Mouse (Mus musculus) myocyte (in vitro differentiated cells): Measurements from ENCODE around the gene Impdh2.

Experiments used
- CEBPB ChIP-seq: IDR thresholded peaks from 2 replicates; pipeline ENCODE4 v1.6.1; 2011; ENCODE audit warnings: mild to moderate bottlenecking, moderate library complexity; ENCODE audit not compliant: poor library complexity, insufficient read depth, severe bottlenecking
- E2F4 ChIP-seq: IDR thresholded peaks from one replicate; pipeline ENCODE4 v1.6.1; 2011; ENCODE audit warnings: mild to moderate bottlenecking, control low read depth, moderate library complexity; ENCODE audit not compliant: insufficient read depth
- MAX ChIP-seq: IDR thresholded peaks from one replicate; pipeline ENCODE4 v1.6.1; 2011; ENCODE audit warnings: low read depth, mild to moderate bottlenecking, control low read depth
- MYOD1 ChIP-seq, 3 experiments: IDR thresholded peaks; one replicate each; pipeline ENCODE4 v1.6.1; 2011; ENCODE audit warnings: control low read depth in 2 of 3, low read depth in 2 of 3, mild to moderate bottlenecking in 2 of 3, moderate library complexity in 1 of 3; ENCODE audit not compliant: insufficient read length in 2 of 3, control insufficient read depth in 1 of 3
- MYOG ChIP-seq, 3 experiments: IDR thresholded peaks; one replicate each; pipeline ENCODE4 v1.6.1; 2011; ENCODE audit warnings: control low read depth in 2 of 3, low read depth in 2 of 3, mild to moderate bottlenecking in 2 of 3; ENCODE audit not compliant: insufficient read length in 2 of 3, control insufficient read depth in 1 of 3, insufficient read depth in 1 of 3
- POLR2A ChIP-seq: IDR thresholded peaks from one replicate; pipeline ENCODE4 v1.6.1; 2011; ENCODE audit warnings: low read depth, mild to moderate bottlenecking, control low read depth, moderate library complexity; ENCODE audit not compliant: insufficient read length
- POLR2AphosphoS2 ChIP-seq: IDR thresholded peaks from one replicate; pipeline ENCODE4 v1.6.1; 2011; ENCODE audit warnings: low read depth, control low read depth; ENCODE audit not compliant: insufficient read length
- REST ChIP-seq: IDR thresholded peaks from one replicate; pipeline ENCODE4 v1.6.1; 2011; ENCODE audit warnings: mild to moderate bottlenecking, control low read depth, moderate library complexity; ENCODE audit not compliant: insufficient read depth, insufficient read length
- SRF ChIP-seq: IDR thresholded peaks from one replicate; pipeline ENCODE4 v1.6.1; 2011; ENCODE audit warnings: low read depth; ENCODE audit not compliant: control insufficient read depth, insufficient read length
- TCF12 ChIP-seq: IDR thresholded peaks from one replicate; pipeline ENCODE4 v1.6.1; 2011; ENCODE audit warnings: mild to moderate bottlenecking, control low read depth; ENCODE audit not compliant: poor library complexity, insufficient read depth, severe bottlenecking
- TCF3 ChIP-seq: IDR thresholded peaks from one replicate; pipeline ENCODE4 v1.6.1; 2011; ENCODE audit warnings: low read depth, control low read depth; ENCODE audit not compliant: insufficient read length
- USF1 ChIP-seq: IDR thresholded peaks from one replicate; pipeline ENCODE4 v1.6.1; 2011; ENCODE audit warnings: low read depth, mild to moderate bottlenecking, control low read depth, moderate library complexity

DNA sequence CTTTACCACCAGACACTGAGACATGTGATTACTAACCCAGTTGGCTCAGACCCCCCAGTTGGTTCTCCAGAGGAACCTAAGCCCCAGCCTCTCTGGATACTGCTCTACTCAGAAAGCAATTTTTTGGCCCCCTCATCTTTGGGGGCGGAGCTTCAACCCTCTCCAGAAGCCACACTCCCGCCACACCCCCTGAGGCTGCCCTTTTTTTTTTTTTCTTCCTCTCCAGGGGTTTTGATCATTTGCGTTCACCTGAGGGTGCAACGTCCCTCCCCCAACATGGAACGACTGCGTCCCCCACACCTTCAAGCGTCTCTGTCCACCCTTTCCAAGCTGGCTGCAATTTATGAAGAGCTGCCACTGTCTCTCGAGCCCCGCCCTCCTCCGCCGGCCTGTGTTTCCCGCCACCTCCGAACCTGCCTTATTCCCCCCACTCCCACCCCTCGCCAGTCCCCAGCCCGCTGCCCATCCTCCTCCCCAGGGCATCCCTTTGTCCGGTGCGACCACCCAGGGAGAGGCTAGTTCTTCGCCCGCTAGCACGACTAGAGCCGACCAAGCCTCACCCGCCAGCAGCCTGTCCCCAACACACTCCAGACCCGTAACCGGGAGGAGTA, 18.0 kb downstream of the Impdh2 start:
- no peak for TF ChIP-seq MYOD1 (IDR thresholded peaks at IDR 0.05; ENCODE audit: control insufficient read depth in 1 of 3, insufficient read length in 2 of 3, low read depth in 2 of 3)
- no peak for TF ChIP-seq POLR2AphosphoS2
- TF ChIP-seq POLR2A: no peak
- no peak for TF ChIP-seq MYOG (IDR thresholded peaks at IDR 0.05; ENCODE audit: control insufficient read depth in 1 of 3, insufficient read depth in 1 of 3, insufficient read length in 2 of 3, low read depth in 2 of 3)
- TF ChIP-seq USF1: no peak
- TF ChIP-seq REST: no peak
- TF ChIP-seq TCF3: no peak
- no peak for TF ChIP-seq E2F4
- no peak for TF ChIP-seq MAX
- no peak for TF ChIP-seq CEBPB
- no peak for TF ChIP-seq TCF12
- TF ChIP-seq SRF: no peak
